Comparison of ENCODE assay signal across 9 mouse cellular contexts in the genomic region with DNA sequence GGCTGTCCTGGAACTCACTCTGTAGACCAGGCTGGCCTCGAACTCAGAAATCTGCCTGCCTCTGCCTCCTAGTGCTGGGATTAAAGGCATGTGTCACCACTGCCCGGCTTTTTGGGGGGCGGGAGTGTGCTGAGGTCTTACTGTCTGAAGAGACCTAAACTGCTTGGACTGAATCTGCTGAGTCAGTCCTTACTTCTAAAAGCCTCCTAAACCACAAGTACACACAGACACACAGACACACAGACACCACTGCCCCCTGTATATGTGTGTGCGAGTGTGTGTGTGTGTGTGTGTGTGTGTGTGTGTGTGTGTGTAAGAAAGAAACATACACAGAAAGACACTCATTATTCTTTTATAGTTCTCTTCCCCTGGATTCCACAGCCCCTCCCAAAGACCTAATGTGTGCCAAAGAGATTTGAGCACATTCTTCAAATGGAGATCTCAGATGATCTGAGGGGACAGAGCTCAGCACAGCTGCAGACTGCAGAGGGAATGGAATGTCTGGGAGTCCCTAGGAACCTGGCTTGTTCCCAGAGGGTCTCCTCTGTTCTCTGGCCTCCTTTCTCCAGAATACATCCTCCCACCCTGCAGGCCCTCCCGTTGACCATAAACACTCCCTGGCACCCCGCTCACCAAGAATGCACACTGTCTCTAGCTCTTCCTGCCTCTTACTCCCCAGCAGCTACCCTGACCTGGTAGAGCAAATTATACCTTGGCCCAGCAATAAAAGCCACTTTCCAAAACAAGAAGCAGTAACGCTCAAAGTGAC. TPM values are rescaled to one million over a fixed set of nuclear protein-coding genes. Genes with fewer than 3 reads are reported as not detected.
DNase-seq lines count a peak whose midpoint lies in the region; ATAC-seq and TF ChIP-seq lines count a peak whose summit lies in the region.
"Had no signal": no experiment of that assay in that cellular context is flagged by ENCODE, and none has a peak within 500 bp of the region (broad histone marks: within the 10 kb centered on the region; RNA-seq: fewer than 3 reads in every experiment).

No protein-coding gene starts in this region.

- peak overlapping the region; percentile 42 for H3K4me3 ChIP-seq in kidney, postnatal 0 days (replicated peaks; ENCODE audit: low read depth, low read length)
- peak overlapping the region; percentile 51 for H3K4me3 ChIP-seq in embryonic facial prominence, embryonic 13.5 days
- peak overlapping the region; percentile 58 for H3K4me3 ChIP-seq in hindbrain, postnatal 0 days (ENCODE audit: low read length)
- peak overlapping the region; percentile 49 for H3K4me3 ChIP-seq in neural tube, embryonic 12.5 days

- no peaks in the 10 kb centered on the region for H3K36me3 ChIP-seq in kidney, postnatal 0 days (ENCODE audit: insufficient read depth, low read length)
- no peaks in the 10 kb centered on the region for H3K36me3 ChIP-seq in embryonic facial prominence, embryonic 13.5 days
- no peaks in the 10 kb centered on the region for H3K36me3 ChIP-seq in hindbrain, postnatal 0 days (ENCODE audit: insufficient read depth, low read length)
- H3K36me3 ChIP-seq in neural tube, embryonic 12.5 days = no peaks in the 10 kb centered on the region

- H3K9me3 ChIP-seq in kidney, postnatal 0 days (replicated peaks; ENCODE audit: low read length) = no peaks in the 10 kb centered on the region
- no peaks in the 10 kb centered on the region for H3K9me3 ChIP-seq in embryonic facial prominence, embryonic 13.5 days
- H3K9me3 ChIP-seq in hindbrain, postnatal 0 days (ENCODE audit: low read length) = no peaks in the 10 kb centered on the region
- H3K9me3 ChIP-seq in neural tube, embryonic 12.5 days = no peaks in the 10 kb centered on the region

- H3K4me1 ChIP-seq in kidney, postnatal 0 days (replicated peaks; ENCODE audit: insufficient read depth, low read length) = peaks cover 25% of the 10 kb centered on the region
- peaks cover 21% of the 10 kb centered on the region for H3K4me1 ChIP-seq in embryonic facial prominence, embryonic 13.5 days
- peaks cover 18% of the 10 kb centered on the region for H3K4me1 ChIP-seq in hindbrain, postnatal 0 days (ENCODE audit: insufficient read depth, low read length)
- H3K4me1 ChIP-seq in neural tube, embryonic 12.5 days = peaks cover 35% of the 10 kb centered on the region

- H3K27ac ChIP-seq in kidney, postnatal 0 days = peak overlapping the region; percentile 87
- H3K27ac ChIP-seq in embryonic facial prominence, embryonic 13.5 days = 0 out of 2 replicates have a peak overlapping the region, but pooled peaks have one; percentile 2
- peak overlapping the region; percentile 93 for H3K27ac ChIP-seq in hindbrain, postnatal 0 days
- no peak overlapping the region for H3K27ac ChIP-seq in neural tube, embryonic 12.5 days

- H3K9ac ChIP-seq in kidney, postnatal 0 days (ENCODE audit: low read depth, low read length) = 0 out of 2 replicates have a peak overlapping the region, but pooled peaks have one; percentile 56
- H3K9ac ChIP-seq in embryonic facial prominence, embryonic 13.5 days = peak overlapping the region; percentile 67
- peak overlapping the region; percentile 82 for H3K9ac ChIP-seq in hindbrain, postnatal 0 days (replicated peaks; ENCODE audit: low read length)
- peak overlapping the region; percentile 63; the same call in 1 of the 2 replicates for H3K9ac ChIP-seq in neural tube, embryonic 12.5 days

- H3K4me2 ChIP-seq in kidney, postnatal 0 days (ENCODE audit: low read length) = peak overlapping the region; percentile 63
- peak overlapping the region; percentile 71 for H3K4me2 ChIP-seq in embryonic facial prominence, embryonic 13.5 days
- peak overlapping the region; percentile 60 for H3K4me2 ChIP-seq in hindbrain, postnatal 0 days (ENCODE audit: low read depth, low read length)
- H3K4me2 ChIP-seq in neural tube, embryonic 12.5 days (replicated peaks) = peak overlapping the region; percentile 67

- 0 out of 2 replicates have a peak, but pooled peaks have one; percentile 0 for ATAC-seq in kidney, postnatal 0 days (replicated peaks; ENCODE audit: low FRiP score, low read depth)
- no peak for ATAC-seq in embryonic facial prominence, embryonic 13.5 days (ENCODE audit: insufficient number of reproducible peaks, insufficient read depth, low FRiP score, low TSS enrichment, low read depth)
- no peak for ATAC-seq in hindbrain, postnatal 0 days
- no peak; the same call in 1 of the 2 replicates for ATAC-seq in neural tube, embryonic 12.5 days (ENCODE audit: low FRiP score, low read depth)

- no peak for TF ChIP-seq CTCF in kidney, postnatal 0 days (IDR thresholded peaks at IDR 0.05; ENCODE audit: low read depth)
- no peak for TF ChIP-seq CTCF in hindbrain, postnatal 0 days (IDR thresholded peaks at IDR 0.05; ENCODE audit: low read depth)

- DNase-seq in kidney, postnatal 0 days (ENCODE audit: low spot score) = peak; percentile 77
- DNase-seq in kidney, postnatal 14 days = no peak
- no peak for DNase-seq in hindbrain, postnatal 0 days (ENCODE audit: low spot score)
- no peak for DNase-seq in B cell, adult 2 months
- no peak for DNase-seq in cerebellum, postnatal 14 days
- no peak for DNase-seq in kidney, adult 8-10 months

- WGBS in kidney, postnatal 0 days = 52% methylated on average over 7 of the region's 7 CpGs
- 54% methylated on average over 7 of the region's 7 CpGs for WGBS in embryonic facial prominence, embryonic 13.5 days
- 51% methylated on average over 7 of the region's 7 CpGs for WGBS in hindbrain, postnatal 0 days
- WGBS in neural tube, embryonic 12.5 days = 59% methylated on average over 7 of the region's 7 CpGs

- H3K27me3 ChIP-seq in kidney, postnatal 0 days (ENCODE audit: insufficient read depth, low read length) = no peaks in the 10 kb centered on the region
- H3K27me3 ChIP-seq in embryonic facial prominence, embryonic 13.5 days = peaks cover 4% of the 10 kb centered on the region; the same call in 1 of the 2 replicates
- no peaks in the 10 kb centered on the region for H3K27me3 ChIP-seq in hindbrain, postnatal 0 days (ENCODE audit: insufficient read depth, low read length)
- no peaks in the 10 kb centered on the region for H3K27me3 ChIP-seq in neural tube, embryonic 12.5 days (replicated peaks)

RNA-seq across cellular contexts. Expression of a gene that starts 0.5 kb away (rescaled TPM):
- 20.4 and 23.1 TPM in 2 replicates for polyA plus RNA-seq in kidney, postnatal 0 days (2015; fragmentation: Nextera tagmentation; extraction: Ambion mirVana)
- 10.9 and 11.4 TPM in 2 replicates for polyA plus RNA-seq in embryonic facial prominence, embryonic 13.5 days (2015; fragmentation: Nextera tagmentation; extraction: Ambion mirVana)
- 178 and 188 TPM in 2 replicates for total RNA-seq in hindbrain, postnatal 0 days (2014; rRNA removed)
- 239 and 269 TPM in 2 replicates for polyA plus RNA-seq in hindbrain, postnatal 0 days (2015; fragmentation: Nextera tagmentation; extraction: Ambion mirVana)
- polyA plus RNA-seq in neural tube, embryonic 12.5 days (2016; fragmentation: Nextera tagmentation; extraction: Ambion mirVana) = 60.8 and 64.8 TPM in 2 replicates

RNA-seq across cellular contexts. Expression of a gene that starts 10.0 kb away (rescaled TPM):
- polyA plus RNA-seq in kidney, postnatal 0 days (2015; fragmentation: Nextera tagmentation; extraction: Ambion mirVana) = 122 and 129 TPM in 2 replicates
- polyA plus RNA-seq in embryonic facial prominence, embryonic 13.5 days (2015; fragmentation: Nextera tagmentation; extraction: Ambion mirVana) = 51.8 and 63.9 TPM in 2 replicates
- 47.2 and 48.7 TPM in 2 replicates for total RNA-seq in hindbrain, postnatal 0 days (2014; rRNA removed)
- polyA plus RNA-seq in hindbrain, postnatal 0 days (2015; fragmentation: Nextera tagmentation; extraction: Ambion mirVana) = 98.7 and 101 TPM in 2 replicates
- polyA plus RNA-seq in neural tube, embryonic 12.5 days (2016; fragmentation: Nextera tagmentation; extraction: Ambion mirVana) = 61.8 and 73.1 TPM in 2 replicates

RNA-seq across cellular contexts. Expression of a gene that starts 24.7 kb away (rescaled TPM):
- 27.1 and 27.8 TPM in 2 replicates for polyA plus RNA-seq in kidney, postnatal 0 days (2015; fragmentation: Nextera tagmentation; extraction: Ambion mirVana)
- 30.0 and 35.7 TPM in 2 replicates for polyA plus RNA-seq in embryonic facial prominence, embryonic 13.5 days (2015; fragmentation: Nextera tagmentation; extraction: Ambion mirVana)
- total RNA-seq in hindbrain, postnatal 0 days (2014; rRNA removed) = 123 and 164 TPM in 2 replicates
- polyA plus RNA-seq in hindbrain, postnatal 0 days (2015; fragmentation: Nextera tagmentation; extraction: Ambion mirVana) = 140 and 142 TPM in 2 replicates
- polyA plus RNA-seq in neural tube, embryonic 12.5 days (2016; fragmentation: Nextera tagmentation; extraction: Ambion mirVana) = 40.1 and 42.0 TPM in 2 replicates

RNA-seq across cellular contexts. Expression of a gene that starts 44.3 kb away (rescaled TPM):
- not detected in 2 replicates for polyA plus RNA-seq in kidney, postnatal 0 days (2015; fragmentation: Nextera tagmentation; extraction: Ambion mirVana)
- not detected in 2 replicates for polyA plus RNA-seq in embryonic facial prominence, embryonic 13.5 days (2015; fragmentation: Nextera tagmentation; extraction: Ambion mirVana)
- not detected in 2 replicates for total RNA-seq in hindbrain, postnatal 0 days (2014; rRNA removed)
- polyA plus RNA-seq in hindbrain, postnatal 0 days (2015; fragmentation: Nextera tagmentation; extraction: Ambion mirVana) = not detected in 2 replicates
- polyA plus RNA-seq in neural tube, embryonic 12.5 days (2016; fragmentation: Nextera tagmentation; extraction: Ambion mirVana) = not detected in 2 replicates
- polyA plus RNA-seq: large intestine, adult 2 months had no signal

RNA-seq across cellular contexts. Expression of a gene that starts 51.6 kb away (rescaled TPM):
- 45.2 and 53.6 TPM in 2 replicates for polyA plus RNA-seq in kidney, postnatal 0 days (2015; fragmentation: Nextera tagmentation; extraction: Ambion mirVana)
- 92.3 and 98.2 TPM in 2 replicates for polyA plus RNA-seq in embryonic facial prominence, embryonic 13.5 days (2015; fragmentation: Nextera tagmentation; extraction: Ambion mirVana)
- 18.5 and 20.1 TPM in 2 replicates for total RNA-seq in hindbrain, postnatal 0 days (2014; rRNA removed)
- 30.9 and 35.3 TPM in 2 replicates for polyA plus RNA-seq in hindbrain, postnatal 0 days (2015; fragmentation: Nextera tagmentation; extraction: Ambion mirVana)
- 52.6 and 53.4 TPM in 2 replicates for polyA plus RNA-seq in neural tube, embryonic 12.5 days (2016; fragmentation: Nextera tagmentation; extraction: Ambion mirVana)
